Mouse (Mus musculus) myocyte (in vitro differentiated cells): ENCODE measurements at regions not wholly inside any gene's neighbourhood (a gene's known extent, or its start where the extent isn't known, plus 50 kb on each side); places are given as distances from the start of the nearest gene placed in this dataset.

ENCODE experiments used
- POLR2A ChIP-seq: IDR thresholded peaks from one replicate; pipeline ENCODE4 v1.6.1; 2011; ENCODE audit warnings: low read depth, mild to moderate bottlenecking, control low read depth, moderate library complexity; ENCODE audit not compliant: insufficient read length
- TCF12 ChIP-seq: IDR thresholded peaks from one replicate; pipeline ENCODE4 v1.6.1; 2011; ENCODE audit warnings: mild to moderate bottlenecking, control low read depth; ENCODE audit not compliant: poor library complexity, insufficient read depth, severe bottlenecking

DNA sequence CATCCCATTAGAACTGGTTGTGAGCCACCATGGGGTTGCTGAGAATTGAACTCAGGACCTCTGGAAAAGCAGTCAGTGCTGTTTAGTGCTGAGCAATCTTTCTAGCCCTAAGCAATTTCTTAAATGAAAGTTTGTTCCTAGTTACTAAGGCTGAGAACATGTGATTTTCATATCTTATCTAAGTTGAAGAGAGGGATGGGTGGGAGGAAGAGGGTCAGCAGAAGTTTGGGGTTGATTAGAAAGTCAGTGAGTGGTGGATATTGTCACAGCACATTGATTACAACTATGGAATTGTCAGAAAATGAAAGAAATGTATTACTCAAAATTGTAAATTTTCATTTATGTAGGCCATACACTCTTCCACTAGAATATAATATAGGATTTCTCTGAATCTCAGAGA, 337.4 kb upstream of the Robo2 start:
- TF ChIP-seq POLR2A, result no peak
- no peak for TF ChIP-seq TCF12
